Mouse (Mus musculus) fat pad, adult 2 months (tissue): ENCODE measurements at regions not wholly inside any gene's neighbourhood (a gene's known extent, or its start where the extent isn't known, plus 50 kb on each side); places are given as distances from the start of the nearest gene placed in this dataset.
A peak's percentile ranks its signal among the peaks of the same experiment; 100 is the strongest.

Experiments
- DNase-seq: peaks from one replicate; pipeline ENCODE4 v3.0.0-alpha.2; 2011; ENCODE audit warnings: low read depth, low spot score; ENCODE audit errors: extremely low read depth

DNA sequence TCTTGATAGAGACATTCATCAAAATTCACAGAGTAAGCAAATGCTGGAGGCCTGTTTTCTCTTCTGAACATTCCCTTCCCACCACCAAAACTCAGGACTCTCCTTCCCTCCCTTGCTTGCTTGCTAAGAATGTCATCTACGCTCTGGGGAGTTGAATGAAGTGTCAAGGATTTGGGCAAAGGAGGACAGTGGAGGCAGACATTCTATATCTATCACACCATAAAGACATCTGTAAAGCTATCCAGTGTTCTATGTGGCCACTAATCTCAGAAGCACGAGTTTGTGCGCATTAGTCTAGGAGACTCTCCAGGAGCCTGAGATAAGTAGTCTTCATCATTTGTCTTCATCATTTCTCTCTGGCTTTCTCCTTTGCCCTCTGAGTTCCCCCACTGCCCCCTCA lies 94.1 kb upstream of the Dapk1 start:
- DNase-seq: no peak

GRCm38 (mm10) chr13:60508054-60508453 lies 93.7 kb upstream of the Dapk1 start:
- no peak for DNase-seq

DNA sequence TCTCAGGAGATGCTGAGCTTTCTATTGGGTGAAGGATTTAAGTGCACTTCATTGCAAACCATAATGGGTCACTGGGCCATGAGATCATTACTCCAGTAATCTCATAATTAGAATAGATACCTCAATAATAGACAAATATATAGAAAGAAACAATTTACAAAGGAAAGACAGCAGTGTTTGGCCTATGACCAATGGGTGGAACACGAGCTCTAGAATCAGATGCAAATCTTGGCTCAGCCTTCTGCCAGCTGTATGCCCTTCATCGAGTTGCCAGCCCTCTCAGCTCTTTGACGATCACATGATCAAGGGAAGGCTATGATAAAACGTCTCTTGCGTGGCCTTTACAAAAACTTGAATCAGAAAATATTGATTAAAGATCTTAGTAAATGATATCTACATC lies 92.9 kb upstream of the Dapk1 start:
- no peak for DNase-seq

GRCm38 (mm10) chr13:60511101-60511500 lies 90.6 kb upstream of the Dapk1 start:
- DNase-seq: no peak

- DNase-seq: no peak
These were observed 90.1 kb upstream of the Dapk1 start for GRCm38 (mm10) chr13:60511628-60512027.

DNA sequence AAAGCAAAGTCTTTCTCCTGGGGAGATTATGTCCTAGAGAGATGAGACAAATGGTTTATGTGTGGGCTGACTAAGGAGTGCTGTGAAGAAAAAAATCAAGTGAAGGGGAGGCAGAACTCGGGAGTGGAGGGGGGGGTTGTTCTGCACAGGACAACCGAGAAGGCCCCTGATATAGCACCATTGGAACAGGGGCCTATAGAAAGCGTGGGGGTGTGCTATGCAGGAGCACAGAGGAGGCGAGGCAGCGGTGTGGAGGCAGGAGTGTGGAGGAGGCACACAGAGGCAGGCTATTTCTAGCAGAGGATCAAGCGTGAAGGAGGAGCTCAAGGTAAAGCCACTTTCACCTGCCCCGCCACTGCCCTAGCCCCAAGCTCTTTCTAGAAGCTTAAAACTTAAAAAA lies 88.0 kb upstream of the Dapk1 start:
- DNase-seq: no peak

GRCm38 (mm10) chr13:60514806-60515205 lies 86.9 kb upstream of the Dapk1 start:
- no peak for DNase-seq

GRCm38 (mm10) chr13:60518010-60518409 lies 83.7 kb upstream of the Dapk1 start:
- DNase-seq: no peak

- DNase-seq: no peak
These were observed 82.0 kb upstream of the Dapk1 start for GRCm38 (mm10) chr13:60519708-60520107.

- DNase-seq: no peak
These were observed 78.9 kb upstream of the Dapk1 start for GRCm38 (mm10) chr13:60522719-60523450.

DNA sequence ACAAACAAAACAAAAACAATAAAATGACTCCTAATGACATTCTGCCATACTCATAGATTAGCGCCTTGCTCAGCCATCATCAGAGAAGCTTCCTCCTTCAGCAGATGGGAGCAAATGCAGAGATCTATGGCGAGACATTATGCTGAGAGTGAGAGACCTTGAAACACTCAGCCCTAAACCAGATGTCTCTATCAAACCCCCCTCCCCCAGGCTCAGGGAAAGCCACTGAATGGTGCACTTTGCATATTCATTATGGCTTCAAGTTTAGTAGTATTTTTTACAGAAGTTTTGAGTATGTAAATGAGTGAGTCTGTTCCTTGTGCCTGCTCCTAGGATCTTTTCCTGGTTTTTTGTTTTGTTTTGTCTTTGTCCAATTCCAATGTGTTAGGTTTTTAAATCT lies 73.9 kb upstream of the Dapk1 start:
- DNase-seq: no peak

GRCm38 (mm10) chr13:60528819-60529218 lies 72.9 kb upstream of the Dapk1 start:
- DNase-seq: no peak

- DNase-seq: no peak
These were observed 72.2 kb upstream of the Dapk1 start for GRCm38 (mm10) chr13:60529381-60530069.

DNA sequence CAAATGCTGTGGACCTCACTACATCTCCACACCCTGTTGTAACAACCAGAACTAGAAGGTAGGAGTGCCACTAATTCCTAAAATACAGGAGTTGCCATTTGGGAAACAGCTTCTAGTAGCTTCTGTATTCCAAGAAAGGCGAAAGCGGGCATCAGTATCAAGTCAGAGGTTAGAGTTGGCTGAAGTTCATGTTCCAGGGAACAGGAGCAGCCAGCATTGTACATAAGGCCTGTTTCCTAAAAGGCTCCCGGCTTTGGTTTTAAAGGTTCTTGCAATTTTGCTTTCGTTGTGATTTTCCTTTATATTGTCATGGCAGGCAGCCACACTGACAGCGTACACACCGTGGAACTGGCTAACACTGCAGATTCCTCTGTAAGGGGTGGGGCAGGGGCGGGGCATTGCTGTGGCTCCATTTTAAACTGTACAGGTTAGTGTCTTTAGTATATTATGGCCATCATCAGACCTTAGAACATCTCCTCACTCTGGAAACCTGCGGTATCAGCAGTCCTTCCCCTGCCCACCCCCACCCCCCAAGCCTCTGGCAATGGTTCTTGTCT lies 67.8 kb upstream of the Dapk1 start:
- peak; percentile 16 for DNase-seq

DNA sequence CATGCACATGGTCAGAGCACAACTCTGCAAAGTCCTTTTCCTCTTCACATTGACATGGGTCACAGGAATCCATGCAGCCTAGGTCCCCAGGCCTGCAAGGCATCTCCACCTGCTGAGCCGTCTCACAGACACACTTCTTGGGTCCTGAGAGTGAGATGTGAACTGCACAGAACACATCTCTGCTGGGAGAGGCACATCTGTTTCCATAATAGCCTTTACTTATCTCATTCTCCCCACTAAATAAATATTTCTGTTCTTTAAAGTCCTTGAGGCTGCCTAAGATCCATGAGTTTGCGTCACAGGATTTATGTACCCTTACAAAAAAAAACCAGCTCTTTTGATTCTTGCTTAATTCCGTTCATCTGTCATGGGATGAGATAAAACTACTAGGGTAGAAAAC lies 67.2 kb upstream of the Dapk1 start:
- no peak for DNase-seq

DNA sequence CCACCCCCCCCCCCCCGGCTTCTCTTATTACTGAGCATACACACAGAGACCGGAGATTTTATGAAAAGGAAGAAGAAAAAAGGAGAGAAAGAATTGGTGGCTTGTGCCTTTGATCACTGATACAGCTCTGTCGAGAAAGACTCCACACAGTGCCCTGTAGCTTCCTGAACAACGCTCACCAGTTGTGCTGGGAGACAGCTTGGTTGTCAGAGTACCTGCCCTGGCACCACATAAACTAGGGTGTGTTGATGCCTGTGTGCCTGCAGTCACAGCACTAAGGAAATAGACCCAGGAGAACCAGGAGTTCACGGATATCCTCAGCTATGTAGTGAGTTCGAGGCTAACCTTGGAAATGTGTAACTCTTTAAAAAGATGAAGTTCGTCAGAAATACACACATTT lies 66.7 kb upstream of the Dapk1 start:
- no peak for DNase-seq

- no peak for DNase-seq
These were observed 65.0 kb upstream of the Dapk1 start for GRCm38 (mm10) chr13:60536725-60537124.

DNA sequence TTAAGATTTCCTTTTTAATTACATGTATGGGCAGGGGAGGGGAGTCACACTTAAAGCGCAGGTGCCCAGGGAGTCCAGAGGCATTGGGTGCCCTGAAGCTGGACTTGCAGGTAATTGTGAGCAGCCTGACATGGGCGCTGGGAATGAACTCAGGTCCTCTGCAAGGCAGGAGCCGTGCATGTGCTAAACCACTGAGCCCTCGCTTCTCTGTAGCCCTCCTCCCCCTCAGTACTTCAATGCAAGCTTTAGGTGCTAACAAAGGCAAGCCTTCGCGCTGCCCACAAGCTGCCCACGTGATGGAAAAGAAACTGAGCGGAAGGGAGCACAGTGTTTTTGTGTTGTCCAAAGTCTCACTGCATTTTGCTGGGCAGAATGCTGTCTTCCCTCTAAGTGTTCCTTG lies 63.6 kb upstream of the Dapk1 start:
- DNase-seq: no peak

- DNase-seq: no peak
These were observed 60.6 kb upstream of the Dapk1 start for GRCm38 (mm10) chr13:60541165-60541564.

DNA sequence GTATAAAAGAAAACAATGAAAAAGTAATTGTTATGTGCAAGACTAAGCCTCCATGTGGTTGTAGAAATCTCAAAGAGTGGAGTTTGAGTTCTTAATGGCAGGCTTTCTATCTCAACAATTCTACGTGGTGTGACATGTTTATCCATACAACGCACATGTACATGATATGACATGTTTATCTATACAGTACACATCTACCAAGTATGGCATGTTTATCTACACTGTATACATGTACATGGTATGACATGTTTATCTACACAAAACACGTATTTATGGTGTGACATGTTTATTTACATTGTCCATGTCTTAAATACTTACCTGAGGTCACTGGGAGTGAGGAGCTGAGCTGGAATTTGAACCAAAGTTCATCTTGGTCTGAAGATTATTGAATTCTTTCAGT lies 57.4 kb upstream of the Dapk1 start:
- DNase-seq: no peak

- no peak for DNase-seq
These were observed 55.6 kb upstream of the Dapk1 start for GRCm38 (mm10) chr13:60545999-60546733.
